Mouse (Mus musculus) left cerebral cortex, adult 11 months (tissue): ENCODE results near the gene Eapp.
"Not testable (repeated sequence)": the region's sequence is repeated elsewhere in the genome, so short reads cannot be mapped to it uniquely, and the experiment has no call there.

ENCODE experiments used
- DNase-seq: peaks from one replicate; pipeline ENCODE4 v3.0.0; 2022; ENCODE audit warnings: low spot score

The Eapp gene

DNA sequence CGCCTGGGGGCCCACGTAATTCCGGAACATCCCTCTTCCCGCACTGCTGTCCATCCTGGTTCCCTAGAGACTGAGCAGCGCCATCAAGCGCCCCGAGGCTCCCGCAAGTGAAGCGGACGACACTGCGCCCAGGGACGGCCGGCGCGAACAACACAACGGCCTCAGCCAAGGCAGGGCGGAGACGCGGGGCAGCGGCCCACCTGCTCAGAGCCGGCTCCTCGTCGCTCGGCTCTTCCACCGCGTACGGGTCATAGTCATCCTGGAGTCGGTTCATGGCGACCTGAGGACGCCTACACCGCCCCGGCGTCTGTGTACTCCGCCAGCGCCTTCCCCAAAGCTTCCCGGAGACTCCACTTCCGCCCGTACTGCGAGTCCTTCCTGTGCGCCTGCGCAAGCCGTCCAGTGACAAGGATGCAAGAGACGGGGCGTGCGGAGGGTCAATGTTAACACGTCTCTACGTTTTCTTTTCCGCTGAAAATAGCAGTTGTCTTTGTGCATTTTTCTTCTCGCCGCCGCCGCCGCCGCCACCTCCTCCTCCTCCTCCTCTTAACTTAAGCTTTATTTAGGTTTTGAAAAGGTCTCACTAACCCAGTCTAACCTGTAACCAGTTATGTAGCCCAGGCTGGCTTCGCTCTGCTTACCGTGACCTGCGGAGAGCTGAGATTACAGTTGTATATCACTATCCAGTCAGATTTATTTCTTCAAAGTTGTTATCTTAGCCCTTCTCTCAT is at the start of gene Eapp:
TSS of gene Eapp (minus strand) at position 387 of the 731 bp plus-strand sequence.
- DNase-seq: peak; percentile 91

DNA sequence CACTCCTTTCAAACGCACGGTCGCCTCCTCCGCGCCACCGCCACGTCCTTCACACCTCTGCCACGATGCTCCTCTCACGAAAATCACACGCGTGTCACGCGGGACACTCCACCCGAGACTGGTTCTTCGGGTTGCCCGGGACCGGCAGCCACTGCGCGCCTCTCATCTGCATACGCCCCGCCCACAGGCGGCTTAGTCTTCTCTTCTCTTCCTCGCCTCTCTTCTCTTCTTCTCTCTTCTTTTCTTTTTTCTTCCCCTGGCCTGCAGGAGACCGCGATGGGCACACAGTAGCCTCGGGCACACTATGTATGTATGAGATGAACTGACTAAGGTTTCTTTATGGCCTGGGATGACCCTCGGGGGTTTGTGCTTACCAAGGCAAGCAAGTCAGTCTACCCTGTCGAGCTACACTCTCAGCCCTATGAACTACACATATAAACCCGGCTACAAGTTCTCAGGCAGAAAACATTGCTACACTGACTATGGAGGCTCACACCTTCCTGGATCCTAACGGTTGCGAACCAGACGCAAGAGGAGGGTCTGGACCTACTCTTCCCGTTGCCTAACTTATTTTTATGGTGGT is 43.1 kb upstream of the Eapp start:
- DNase-seq: not testable (repeated sequence)

- not testable (repeated sequence) for DNase-seq
Measured at GRCm38 (mm10) chr12:54737891-54738660, 42.4 kb upstream of the Eapp start.

- DNase-seq: not testable (repeated sequence)
Measured at GRCm38 (mm10) chr12:54734307-54735131, 38.8 kb upstream of the Eapp start.

GRCm38 (mm10) chr12:54729140-54730059 is 33.7 kb upstream of the Eapp start:
- DNase-seq: not testable (repeated sequence)

DNA sequence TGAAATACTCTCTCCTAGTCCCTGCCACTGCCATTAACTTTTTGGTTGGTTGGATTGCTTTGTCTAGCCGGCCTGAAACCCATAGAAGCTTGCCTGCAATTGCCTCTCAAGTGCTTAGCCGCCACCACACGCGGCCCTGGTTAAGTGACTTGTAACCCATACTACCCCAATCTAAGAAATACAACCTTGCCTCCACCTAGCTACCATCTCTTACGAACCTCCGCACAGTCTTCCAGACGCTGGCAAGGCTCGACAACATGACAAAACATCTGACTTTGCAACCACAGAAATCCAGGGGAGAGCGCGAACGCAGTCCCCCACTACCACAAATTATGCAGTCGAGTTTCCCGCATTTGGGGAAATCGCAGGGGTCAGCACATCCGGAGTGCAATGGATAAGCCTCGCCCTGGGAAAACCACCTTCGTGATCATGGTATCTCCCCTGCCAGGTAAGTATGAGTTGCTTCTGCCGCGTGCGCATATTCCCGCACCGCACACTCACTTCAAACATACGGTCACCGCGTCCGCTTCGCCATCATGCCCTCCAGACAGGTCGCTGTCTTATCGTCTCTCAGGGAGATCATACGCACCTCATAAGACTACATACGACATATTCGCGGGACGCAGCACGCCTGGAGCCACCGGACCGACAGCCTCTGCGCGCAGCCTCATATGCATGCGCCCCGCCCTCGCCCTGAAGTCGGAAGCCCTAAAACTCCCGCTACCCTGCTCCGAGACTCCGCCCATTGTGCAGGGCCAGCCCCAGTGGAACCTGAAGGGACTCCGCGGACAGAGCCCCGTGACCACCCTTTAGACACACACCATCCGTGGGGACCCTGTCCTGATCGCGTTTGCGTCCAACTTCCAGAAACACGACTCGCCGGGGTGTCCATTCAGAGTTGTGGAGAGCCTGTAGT is 23.4 kb upstream of the Eapp start:
- DNase-seq: not testable (repeated sequence)

GRCm38 (mm10) chr12:54717516-54717915 is 21.8 kb upstream of the Eapp start:
- not testable (repeated sequence) for DNase-seq

DNA sequence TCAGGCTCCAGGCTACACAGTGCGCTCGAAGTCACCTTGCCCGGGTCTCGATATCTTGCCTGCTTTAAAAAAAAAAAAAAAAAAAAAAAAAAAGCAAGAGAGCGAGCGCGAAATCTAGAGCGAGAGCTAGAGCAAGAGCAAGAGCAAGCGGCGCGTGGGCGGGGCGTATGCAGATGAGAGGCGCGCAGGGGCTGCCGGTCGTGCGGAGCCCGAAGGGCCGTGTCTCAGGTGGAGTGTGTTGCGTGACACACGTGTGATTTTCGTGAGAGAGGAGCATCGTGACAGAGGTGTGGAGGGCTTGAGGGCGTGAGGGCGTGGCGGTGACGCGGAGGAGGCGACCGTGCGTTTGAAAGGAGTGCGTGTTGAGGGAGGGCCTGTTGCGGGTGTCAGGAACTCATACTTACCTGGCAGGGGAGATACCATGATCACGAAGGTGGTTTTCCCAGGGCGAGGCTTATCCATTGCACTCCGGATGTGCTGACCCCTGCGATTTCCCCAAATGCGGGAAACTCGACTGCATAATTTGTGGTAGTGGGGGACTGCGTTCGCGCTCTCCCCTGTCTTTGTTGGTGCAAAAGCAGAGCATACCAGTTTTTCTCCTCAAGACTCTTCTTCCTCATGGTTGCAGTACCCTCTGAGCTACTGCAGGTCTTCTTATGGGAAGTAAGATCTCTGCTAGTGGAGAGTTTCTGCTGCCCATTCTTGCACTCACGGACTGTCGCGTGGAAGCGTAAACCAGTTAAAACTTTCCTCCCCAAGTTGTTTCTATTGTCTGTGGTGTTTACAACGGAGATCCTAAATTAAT is 18.3 kb upstream of the Eapp start:
- DNase-seq: peak; percentile 64

DNA sequence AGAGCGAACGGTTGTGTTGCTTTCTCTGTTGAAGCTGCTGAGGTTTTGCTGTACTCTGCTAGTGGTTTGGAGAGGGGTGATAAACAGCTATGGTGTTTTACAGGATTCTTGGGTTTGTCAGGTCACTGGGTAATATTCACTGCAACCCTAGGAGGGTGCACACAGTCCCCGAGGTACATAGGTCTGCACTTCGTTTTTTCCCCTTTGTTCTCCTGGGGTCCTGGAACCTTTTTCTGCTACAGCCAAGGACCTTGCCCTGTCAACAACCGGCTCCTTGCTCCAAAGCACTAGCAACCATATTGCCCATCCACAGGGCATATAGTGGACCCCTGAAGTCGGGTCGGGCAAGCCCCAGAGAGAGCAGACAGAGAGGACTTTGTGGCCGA is 14.8 kb upstream of the Eapp start:
- peak; percentile 47 for DNase-seq

DNA sequence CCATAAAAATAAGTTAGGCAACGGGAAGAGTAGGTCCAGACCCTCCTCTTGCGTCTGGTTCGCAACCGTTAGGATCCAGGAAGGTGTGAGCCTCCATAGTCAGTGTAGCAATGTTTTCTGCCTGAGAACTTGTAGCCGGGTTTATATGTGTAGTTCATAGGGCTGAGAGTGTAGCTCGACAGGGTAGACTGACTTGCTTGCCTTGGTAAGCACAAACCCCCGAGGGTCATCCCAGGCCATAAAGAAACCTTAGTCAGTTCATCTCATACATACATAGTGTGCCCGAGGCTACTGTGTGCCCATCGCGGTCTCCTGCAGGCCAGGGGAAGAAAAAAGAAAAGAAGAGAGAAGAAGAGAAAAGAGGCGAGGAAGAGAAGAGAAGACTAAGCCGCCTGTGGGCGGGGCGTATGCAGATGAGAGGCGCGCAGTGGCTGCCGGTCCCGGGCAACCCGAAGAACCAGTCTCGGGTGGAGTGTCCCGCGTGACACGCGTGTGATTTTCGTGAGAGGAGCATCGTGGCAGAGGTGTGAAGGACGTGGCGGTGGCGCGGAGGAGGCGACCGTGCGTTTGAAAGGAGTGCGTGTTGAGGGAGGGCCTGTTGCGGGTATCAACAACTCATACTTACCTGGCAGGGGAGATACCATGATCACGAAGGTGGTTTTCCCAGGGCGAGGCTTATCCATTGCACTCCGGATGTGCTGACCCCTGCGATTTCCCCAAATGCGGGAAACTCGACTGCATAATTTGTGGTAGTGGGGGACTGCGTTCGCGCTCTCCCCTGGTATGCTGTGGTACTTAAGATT is 14.2 kb upstream of the Eapp start:
- DNase-seq: not testable (repeated sequence)

DNA sequence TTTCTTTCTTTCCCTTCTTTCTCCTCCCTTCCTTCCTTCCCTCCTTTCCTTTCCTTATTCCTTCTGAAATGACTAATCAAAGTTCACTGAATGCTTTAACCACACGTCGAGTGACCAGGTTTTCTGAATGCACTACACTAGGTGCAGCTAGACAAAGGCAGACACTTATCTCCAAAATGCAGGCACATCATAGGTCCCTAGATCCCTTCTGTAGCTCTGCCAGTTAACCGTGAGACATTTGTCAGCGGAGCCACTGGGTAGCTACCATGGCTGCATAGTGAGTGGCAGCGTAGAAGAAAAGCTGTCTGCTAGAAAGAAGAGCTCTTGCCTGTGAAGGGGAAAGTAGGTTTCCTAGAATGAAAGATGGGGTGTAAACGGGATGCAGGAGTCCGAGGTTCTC is 3.7 kb upstream of the Eapp start:
- no peak for DNase-seq

- no peak for DNase-seq
Measured at GRCm38 (mm10) chr12:54697791-54698250, 2.1 kb upstream of the Eapp start.

GRCm38 (mm10) chr12:54697003-54697597 is 1.4 kb upstream of the Eapp start:
- DNase-seq: peak; percentile 25

DNA sequence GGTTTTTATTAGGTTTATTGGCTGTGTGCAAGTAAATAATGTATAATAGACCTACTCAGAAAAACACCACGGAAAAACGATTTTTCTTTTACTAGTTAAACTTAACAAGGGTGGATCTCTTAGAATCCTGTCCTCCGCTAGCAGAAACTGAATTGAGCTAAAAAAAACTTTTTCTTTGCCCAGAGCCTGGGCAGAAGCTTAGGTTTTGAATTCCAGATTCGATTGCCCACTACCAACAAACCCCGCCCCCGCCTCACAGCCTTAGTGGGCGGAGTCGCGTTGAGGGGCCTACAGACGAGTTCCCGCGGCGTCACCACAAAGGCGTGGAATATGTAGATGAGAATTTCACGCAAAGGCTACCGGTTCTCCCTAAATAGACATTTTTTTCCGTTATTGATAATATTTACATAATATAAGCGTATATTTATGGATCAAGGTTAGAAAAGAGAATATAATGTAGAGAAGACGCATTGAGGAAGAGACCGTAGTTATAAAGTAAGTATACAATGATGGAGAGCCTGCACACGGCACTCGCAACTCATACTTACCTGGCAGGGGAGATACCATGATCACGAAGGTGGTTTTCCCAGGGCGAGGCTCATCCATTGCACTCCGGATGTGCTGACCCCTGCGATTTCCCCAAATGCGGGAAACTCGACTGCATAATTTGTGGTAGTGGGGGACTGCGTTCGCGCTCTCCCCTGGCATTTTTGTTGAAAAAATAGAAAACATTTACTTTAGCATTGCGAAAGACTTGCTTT is 725 bp upstream of the Eapp start:
- DNase-seq: peak; percentile 88

DNA sequence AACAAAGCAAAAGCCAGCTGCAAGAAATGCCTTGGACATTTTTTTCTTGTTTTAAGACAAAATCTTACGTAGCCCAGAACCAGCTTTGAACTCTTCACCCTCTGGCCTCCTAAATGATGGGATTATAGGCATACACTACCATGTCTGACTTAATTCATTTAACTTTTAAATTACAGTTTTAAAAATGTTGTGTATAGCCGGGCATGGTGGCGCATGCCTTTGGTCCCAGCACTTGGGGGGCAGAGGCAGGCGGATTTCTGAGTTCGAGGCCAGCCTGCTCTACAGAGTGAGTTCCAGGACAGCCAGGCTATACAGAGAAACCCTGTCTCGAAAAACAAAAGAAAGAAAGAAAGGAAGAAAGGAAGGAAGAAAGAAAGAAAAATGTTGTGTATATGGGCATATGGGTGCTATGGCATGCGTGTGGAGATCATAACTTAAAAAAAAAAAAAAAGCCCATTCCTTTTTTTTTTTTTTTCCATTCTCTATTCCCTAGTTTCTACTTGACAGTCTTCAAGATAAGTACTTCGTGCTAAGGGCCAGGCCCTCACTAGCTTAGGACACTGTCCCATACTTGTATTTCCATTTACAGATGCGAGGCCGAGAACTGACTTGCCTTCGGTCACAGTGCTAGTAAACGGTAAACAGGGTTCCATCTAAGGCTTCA is 718 bp downstream of the Eapp start:
- DNase-seq: no peak

DNA sequence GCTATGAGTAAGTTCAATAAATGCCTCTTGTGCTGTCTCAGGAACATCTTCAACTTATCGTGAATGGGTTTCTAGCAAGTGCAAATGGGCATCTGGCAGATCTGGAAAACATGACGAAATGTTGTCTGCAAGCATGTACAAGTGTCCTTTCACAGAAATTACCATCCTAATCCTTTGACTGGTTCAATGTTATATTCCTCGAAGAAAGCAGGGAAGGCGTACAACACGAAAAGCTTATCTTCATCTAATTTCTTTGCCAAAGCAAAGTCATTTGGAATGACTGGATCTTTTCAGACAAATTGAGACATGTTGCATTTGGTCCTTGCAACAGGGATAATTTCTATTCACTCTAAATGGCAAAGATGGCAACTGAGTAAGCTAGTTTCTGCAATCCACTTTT is 6.6 kb downstream of the Eapp start:
- DNase-seq: no peak
